Mouse (Mus musculus): ENCODE results near the gene Ccr1l1.

Gene Ccr1l1

GRCm38 (mm10) chr9:123960161-123960560, 18.0 kb downstream of the Ccr1l1 start:
- peak; percentile 31 for DNase-seq (ENCODE audit: low read depth, low spot score)

- DNase-seq (ENCODE audit: low read depth, low spot score) = no peak
Measured at GRCm38 (mm10) chr9:123957911-123958413, 20.2 kb downstream of the Ccr1l1 start.

GRCm38 (mm10) chr9:123956892-123957291, 21.3 kb downstream of the Ccr1l1 start:
- no peak for DNase-seq (ENCODE audit: low read depth, low spot score)

- no peak for DNase-seq (ENCODE audit: low read depth, low spot score)
Measured at GRCm38 (mm10) chr9:123953551-123953950, 24.7 kb downstream of the Ccr1l1 start.

GRCm38 (mm10) chr9:123951176-123951575, 27.0 kb downstream of the Ccr1l1 start:
- no peak for DNase-seq (ENCODE audit: low read depth, low spot score)

DNA sequence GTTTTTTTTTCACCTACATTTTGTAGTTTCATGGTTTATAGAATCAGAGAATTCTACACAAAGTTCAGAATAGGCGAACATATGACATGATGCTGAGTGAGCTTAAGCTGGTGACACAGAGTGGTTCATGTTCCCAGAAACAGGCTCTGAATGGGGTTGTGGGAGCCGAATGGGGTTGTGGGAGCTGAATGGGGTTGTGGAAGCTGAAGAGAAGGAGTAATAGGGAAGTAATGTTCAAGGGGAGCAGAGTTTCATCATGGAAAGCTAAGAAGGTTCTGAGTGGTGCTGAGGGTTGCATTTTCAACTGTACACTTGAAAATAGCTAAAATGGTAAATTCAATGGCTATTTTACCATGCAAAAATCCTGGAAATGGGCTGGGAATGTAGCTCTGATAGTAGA, 28.8 kb downstream of the Ccr1l1 start:
- DNase-seq (ENCODE audit: low read depth, low spot score) = no peak

DNA sequence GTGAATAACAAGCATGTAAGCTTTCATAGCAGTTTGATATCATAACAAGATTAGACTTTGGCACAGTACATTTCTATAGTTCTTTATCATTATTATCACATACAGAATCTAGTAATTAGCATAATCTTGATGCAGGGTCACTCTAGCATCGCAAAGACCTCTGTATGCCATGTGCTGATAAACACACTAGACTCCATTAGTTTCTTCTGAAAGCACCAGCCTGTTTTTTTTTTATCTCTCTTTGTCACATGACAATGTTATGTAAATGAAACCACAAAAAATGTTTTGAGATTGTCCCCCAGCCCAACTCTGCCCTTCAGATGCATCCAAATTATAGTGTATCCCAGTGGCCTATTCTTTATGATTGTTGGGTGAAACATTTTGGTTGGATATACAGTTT, 30.4 kb downstream of the Ccr1l1 start:
- DNase-seq (ENCODE audit: low read depth, low spot score) = no peak

- no peak for DNase-seq (ENCODE audit: low read depth, low spot score)
Measured at GRCm38 (mm10) chr9:123942025-123942424, 36.2 kb downstream of the Ccr1l1 start.

- peak; percentile 63 for DNase-seq (ENCODE audit: low read depth, low spot score)
Measured at GRCm38 (mm10) chr9:123941316-123941715, 36.9 kb downstream of the Ccr1l1 start.

GRCm38 (mm10) chr9:123940628-123941027, 37.6 kb downstream of the Ccr1l1 start:
- no peak for DNase-seq (ENCODE audit: low read depth, low spot score)

DNA sequence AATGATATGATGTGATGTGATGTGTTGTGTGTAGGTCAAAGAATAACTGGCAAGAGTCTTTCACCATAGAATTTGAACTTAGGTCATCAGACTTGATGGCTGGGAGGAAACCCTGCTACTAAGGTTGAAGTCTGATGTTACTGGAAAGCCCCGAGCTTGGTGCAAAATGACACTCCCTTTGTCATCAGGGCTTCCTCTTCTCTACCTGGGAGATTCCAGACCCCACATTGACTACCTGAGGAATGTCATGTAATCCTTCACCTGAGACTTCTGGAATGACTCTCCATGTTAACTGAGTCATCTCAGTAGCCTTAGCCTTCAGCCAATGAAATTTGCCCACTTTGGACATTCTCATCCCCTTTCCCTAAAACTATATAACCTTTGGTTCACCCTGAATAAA, 38.0 kb downstream of the Ccr1l1 start:
- peak; percentile 60 for DNase-seq (ENCODE audit: low read depth, low spot score)

DNA sequence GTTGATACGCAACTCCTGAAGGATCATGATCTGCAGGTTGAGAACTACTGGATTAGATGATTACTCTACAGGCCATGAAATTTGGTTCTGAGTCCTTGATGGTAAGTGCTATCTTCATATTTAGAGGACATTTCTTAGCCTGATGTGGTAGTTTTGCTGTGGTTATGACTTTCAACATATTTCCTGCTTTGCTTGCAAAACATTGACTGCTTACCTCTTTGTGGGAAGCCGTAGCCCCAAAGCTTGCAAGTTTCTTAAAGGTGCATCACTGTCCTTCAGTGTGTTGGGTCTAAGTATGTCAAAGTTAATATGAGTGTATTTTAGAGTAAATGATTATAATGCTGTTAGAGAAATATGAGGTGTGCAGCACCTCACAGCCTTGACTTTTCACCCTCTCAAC, 40.2 kb downstream of the Ccr1l1 start:
- DNase-seq (ENCODE audit: low read depth, low spot score) = peak; percentile 61

GRCm38 (mm10) chr9:123936604-123937280, 41.5 kb downstream of the Ccr1l1 start:
- DNase-seq (ENCODE audit: low read depth, low spot score) = peak; percentile 78

- DNase-seq (ENCODE audit: low read depth, low spot score) = no peak
Measured at GRCm38 (mm10) chr9:123935776-123936175, 42.4 kb downstream of the Ccr1l1 start.

DNA sequence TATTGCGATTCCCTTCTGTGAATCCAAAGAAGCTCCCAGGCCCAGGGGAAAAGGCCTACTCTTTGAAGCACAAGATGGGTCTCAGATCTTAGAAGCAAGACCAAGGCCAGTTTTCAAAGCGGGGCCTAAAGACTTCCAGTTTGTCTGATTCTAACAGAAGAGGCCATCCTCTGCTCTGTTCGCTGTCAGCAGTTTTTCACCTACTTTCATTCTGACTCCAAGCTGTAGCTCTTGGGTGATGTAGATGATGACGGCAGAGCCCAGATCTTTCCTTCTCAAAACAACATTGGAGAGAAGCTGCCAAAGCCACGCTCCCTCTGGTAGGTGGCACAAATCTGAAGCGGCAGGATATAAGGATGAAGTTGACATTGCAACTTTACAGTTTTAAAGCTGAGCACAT, 42.9 kb downstream of the Ccr1l1 start:
- peak; percentile 72 for DNase-seq (ENCODE audit: low read depth, low spot score)

GRCm38 (mm10) chr9:123933716-123934445, 44.3 kb downstream of the Ccr1l1 start:
- DNase-seq (ENCODE audit: low read depth, low spot score) = no peak

DNA sequence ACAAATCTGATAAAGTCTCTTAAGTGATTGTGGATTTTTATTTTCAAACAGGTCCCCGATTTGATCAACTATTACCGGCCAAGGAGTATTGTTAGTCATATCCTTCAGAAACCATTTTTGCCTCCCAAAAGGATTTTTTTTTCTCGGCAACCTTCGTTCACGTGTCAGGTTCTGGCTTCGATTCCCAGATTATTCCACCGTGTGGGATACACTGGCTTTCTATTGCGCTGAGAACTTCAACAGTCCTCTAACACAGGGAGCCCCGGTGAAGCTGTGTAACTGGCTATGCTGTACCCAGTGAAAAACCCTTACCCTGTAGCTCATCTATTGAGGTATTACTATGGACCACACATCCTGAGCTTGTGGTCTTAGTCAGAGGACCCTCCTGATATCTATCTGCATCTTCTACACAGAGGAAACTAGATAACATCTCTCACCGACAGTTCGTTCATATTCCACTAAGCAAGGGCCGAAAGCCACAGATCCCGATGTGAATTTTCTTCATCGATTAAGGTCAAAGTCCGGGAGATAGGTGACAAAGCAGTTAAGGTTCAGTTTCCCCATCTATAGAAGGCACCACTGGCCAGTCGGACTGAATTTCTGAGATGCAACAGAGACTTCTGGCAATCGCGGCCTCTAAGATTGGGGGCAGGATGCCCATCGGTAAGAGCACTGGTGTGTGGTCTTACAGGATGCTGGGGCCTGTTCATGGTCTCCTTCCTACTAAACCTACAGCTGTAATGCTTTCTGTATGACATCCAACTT, 45.1 kb downstream of the Ccr1l1 start:
- no peak for DNase-seq (ENCODE audit: low read depth, low spot score)

DNA sequence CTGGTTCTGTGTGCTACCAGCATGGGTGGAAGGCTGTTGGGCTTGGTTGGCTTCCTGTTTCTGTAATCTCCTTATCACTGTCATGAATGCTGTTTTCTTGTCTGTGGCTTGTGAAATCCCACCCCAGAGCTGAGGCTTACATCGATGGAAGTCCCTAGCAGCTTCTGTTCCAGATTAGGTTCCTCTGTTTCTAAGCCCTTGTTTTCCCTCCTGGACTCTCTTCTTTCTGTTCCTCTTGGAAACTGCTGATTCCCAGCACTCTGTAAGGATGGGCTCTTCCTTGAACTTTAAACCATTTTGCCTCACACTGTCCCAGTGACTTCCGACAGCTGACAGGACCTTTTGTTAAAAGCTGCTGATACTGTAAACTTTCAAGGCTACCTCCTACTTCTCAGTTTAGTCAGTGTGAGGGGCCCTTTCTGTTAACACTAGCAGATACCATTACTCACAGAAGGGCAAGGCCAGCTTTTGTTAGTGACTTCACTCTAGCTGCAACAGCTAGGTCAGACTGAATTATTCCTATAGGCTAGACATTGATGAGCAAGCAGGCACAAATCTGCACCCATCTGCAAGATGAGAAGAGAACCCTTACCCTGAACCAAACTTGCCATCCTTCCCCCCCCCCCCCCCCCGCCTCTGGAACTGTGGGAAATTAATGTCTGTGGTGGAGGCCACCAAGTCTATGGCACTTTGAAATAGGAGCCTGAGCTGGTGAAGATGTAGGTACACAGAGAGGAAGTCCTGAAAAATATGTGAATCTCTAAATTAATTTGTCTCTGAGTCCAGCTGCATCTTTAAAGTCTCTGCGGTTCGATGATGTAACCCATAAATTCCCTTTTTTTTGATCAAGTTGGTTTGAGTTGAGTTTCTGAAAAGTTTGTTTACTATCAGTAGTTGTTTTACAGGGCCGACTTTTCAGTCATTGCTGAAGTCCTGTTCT, 46.2 kb downstream of the Ccr1l1 start:
- peak; percentile 67 for DNase-seq (ENCODE audit: low read depth, low spot score)

DNA sequence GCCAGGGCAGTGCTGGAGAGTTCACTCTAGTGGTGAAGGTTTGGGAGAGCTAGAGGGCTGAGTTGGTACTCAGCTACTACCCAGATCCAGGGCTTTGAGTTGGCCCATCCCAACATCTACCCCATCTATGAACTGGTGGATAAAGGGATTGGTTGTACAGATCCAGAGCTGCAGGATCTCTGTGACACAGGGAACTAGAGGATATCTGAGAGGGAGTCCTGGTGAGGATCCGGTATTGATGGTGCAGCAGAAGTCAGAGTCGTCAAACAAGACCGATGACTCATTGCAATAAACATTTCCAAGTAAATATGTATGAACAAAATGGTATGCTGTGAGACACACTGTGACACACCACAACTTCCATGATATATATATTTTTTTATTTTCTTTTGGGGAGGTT, 47.3 kb downstream of the Ccr1l1 start:
- no peak for DNase-seq (ENCODE audit: low read depth, low spot score)

DNA sequence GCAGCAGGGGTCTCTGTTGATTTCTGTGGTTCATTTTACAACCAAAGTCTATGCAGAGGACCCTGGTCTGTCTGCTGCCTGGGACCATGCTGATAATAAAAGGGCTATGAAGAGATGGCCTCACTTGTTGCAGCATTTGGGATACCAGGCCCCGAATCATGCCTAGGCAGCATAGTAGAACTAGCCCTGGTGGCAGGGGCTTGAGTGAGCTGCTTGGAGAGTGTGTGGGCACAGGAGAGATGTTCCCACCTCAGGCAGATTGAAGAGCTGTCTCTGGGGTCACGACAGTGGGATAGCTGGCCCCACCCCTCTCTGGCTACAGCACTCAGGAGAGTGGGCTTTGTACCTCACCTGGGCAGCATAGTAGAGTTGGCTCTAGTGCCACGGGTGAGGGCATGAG, 47.7 kb downstream of the Ccr1l1 start:
- DNase-seq (ENCODE audit: low read depth, low spot score) = no peak

- DNase-seq (ENCODE audit: low read depth, low spot score) = no peak
Measured at GRCm38 (mm10) chr9:123929936-123930335, 48.3 kb downstream of the Ccr1l1 start.
